Mouse (Mus musculus) gastrocnemius, adult 18-20 months (tissue): ENCODE results near the gene Vwa3a. TPM values are rescaled to one million over a fixed set of nuclear protein-coding genes. Genes with fewer than 3 reads are reported as not detected.

Experiments used
- DNase-seq: peaks from one replicate; pipeline ENCODE4 v3.0.0; 2021; ENCODE audit warnings: low spot score
- total RNA-seq, 2 experiments: library from RNA; stranded (reverse); gene quantifications; 2 replicates each; pipeline ENCODE4 v1.2.3; 2021

The Vwa3a gene
- total RNA-seq, 2 experiments from 2014 or later, result 0.39 to 0.50 TPM

- no peak for DNase-seq
Measured at GRCm38 (mm10) chr7:120746821-120747220, 7.7 kb downstream of the Vwa3a start.

- no peak for DNase-seq
Measured at GRCm38 (mm10) chr7:120748478-120748877, 9.4 kb downstream of the Vwa3a start.

GRCm38 (mm10) chr7:120751330-120751729 is 12.2 kb downstream of the Vwa3a start:
- DNase-seq, result no peak

GRCm38 (mm10) chr7:120751906-120752305 is 12.8 kb downstream of the Vwa3a start:
- DNase-seq, result no peak

GRCm38 (mm10) chr7:120754671-120755070 is 15.6 kb downstream of the Vwa3a start:
- peak; percentile 80 for DNase-seq

GRCm38 (mm10) chr7:120767369-120767768 is 28.3 kb downstream of the Vwa3a start:
- DNase-seq, result no peak

- no peak for DNase-seq
Measured at GRCm38 (mm10) chr7:120771389-120771788, 32.3 kb downstream of the Vwa3a start.

GRCm38 (mm10) chr7:120778012-120778411 is 38.9 kb downstream of the Vwa3a start:
- no peak for DNase-seq

- DNase-seq, result no peak
Measured at GRCm38 (mm10) chr7:120795544-120795943, 56.4 kb downstream of the Vwa3a start.

- DNase-seq, result no peak
Measured at GRCm38 (mm10) chr7:120796369-120796768, 57.3 kb downstream of the Vwa3a start.

- DNase-seq, result no peak
Measured at GRCm38 (mm10) chr7:120803268-120803667, 64.2 kb downstream of the Vwa3a start.

GRCm38 (mm10) chr7:120809705-120810104 is 70.6 kb downstream of the Vwa3a start:
- no peak for DNase-seq

GRCm38 (mm10) chr7:120811834-120812415 is 72.8 kb downstream of the Vwa3a start, which contains the start of gene Gm5737:
TSS of gene Gm5737 (plus strand) at chr7:120812365.
- DNase-seq, result no peak

- no peak for DNase-seq
Measured at GRCm38 (mm10) chr7:120817552-120817951, 78.4 kb downstream of the Vwa3a start.

GRCm38 (mm10) chr7:120819386-120819785 is 80.3 kb downstream of the Vwa3a start:
- peak; percentile 89 for DNase-seq

- DNase-seq, result peak; percentile 67
Measured at GRCm38 (mm10) chr7:120823248-120823647, 84.1 kb downstream of the Vwa3a start.

GRCm38 (mm10) chr7:120825097-120825496 is 86.0 kb downstream of the Vwa3a start:
- no peak for DNase-seq

- no peak for DNase-seq
Measured at GRCm38 (mm10) chr7:120826408-120826807, 87.3 kb downstream of the Vwa3a start.

- DNase-seq, result peak; percentile 66
Measured at GRCm38 (mm10) chr7:120830431-120831381, 91.6 kb downstream of the Vwa3a start.

- no peak for DNase-seq
Measured at GRCm38 (mm10) chr7:120834426-120834825, 95.3 kb downstream of the Vwa3a start.

GRCm38 (mm10) chr7:120834863-120835372 is 95.8 kb downstream of the Vwa3a start:
- DNase-seq, result peak; percentile 76
